ENCODE assay signal across 8 mouse cellular contexts in genomic region chr10:59974786-59975185, GRCm38 (mm10). TPM values are rescaled to one million over a fixed set of nuclear protein-coding genes. Genes with fewer than 3 reads are reported as not detected.
DNase-seq lines count a peak whose midpoint lies in the region; ATAC-seq lines count a peak whose summit lies in the region.

No protein-coding gene starts in this region.

- H3K27ac ChIP-seq in forebrain, embryonic 12.5 days: peak overlapping the region; percentile 71

- peaks cover 48% of the 10 kb centered on the region for H3K4me1 ChIP-seq in forebrain, embryonic 12.5 days

- no peak overlapping the region for H3K4me3 ChIP-seq in forebrain, embryonic 12.5 days (replicated peaks)

- ATAC-seq in forebrain, embryonic 12.5 days (ENCODE audit: low FRiP score): no peak
- peak; percentile 5 for ATAC-seq in inflammation-experienced regulatory T-cells, adult 6 months
- no peak for ATAC-seq in erythroid progenitor cell, adult 5-6 weeks (replicated peaks; ENCODE audit: low FRiP score, poor library complexity, severe bottlenecking)

- no peak overlapping the region for H3K4me2 ChIP-seq in forebrain, embryonic 12.5 days

- 70% methylated on average over 3 of the region's 3 CpGs for WGBS in forebrain, embryonic 12.5 days

- no peaks in the 10 kb centered on the region for H3K9me3 ChIP-seq in forebrain, embryonic 12.5 days

- 0 out of 2 replicates have a peak, but pooled peaks cover 2% of the 10 kb centered on the region for H3K27me3 ChIP-seq in forebrain, embryonic 12.5 days

- peak; percentile 98 for DNase-seq in heart, adult 11 months
- no peak for DNase-seq in heart, adult 8-10 months (ENCODE audit: low spot score)
- peak; percentile 74 for DNase-seq in lung, postnatal 36 days
- DNase-seq in left cerebral cortex, adult 9 months (ENCODE audit: low spot score in 2 of 2): no peak
- DNase-seq in gastrocnemius, postnatal 10 days: no peak

- H3K9ac ChIP-seq in forebrain, embryonic 12.5 days: peak overlapping the region; percentile 14; the same call in 1 of the 2 replicates

- H3K36me3 ChIP-seq in forebrain, embryonic 12.5 days (replicated peaks): no peaks in the 10 kb centered on the region

RNA-seq across cellular contexts. Expression of gene Ddit4, which starts 23.2 kb away (rescaled TPM):
- 10 to 100 TPM; 22.1 to 74.4 (median 55.6) TPM for total RNA-seq in heart, adult 8-10 months (2022)
- polyA plus RNA-seq in forebrain, embryonic 12.5 days (2016; fragmentation: Nextera tagmentation; extraction: Ambion mirVana): 58.9 and 61.6 TPM in 2 replicates
- polyA plus RNA-seq in inflammation-experienced regulatory T-cells, adult 6 months (2017; shearing (Covaris generic)): 10 to 100 TPM; 11.5 to 25.9 (median 14.4) TPM
- 0.72 and 3.8 TPM in 2 replicates for total RNA-seq in erythroid progenitor cell, adult 5-6 weeks (2015; ENCODE audit: low replicate concordance)
- 1.9 TPM in 1 of 2 replicates, not detected in the other for total RNA-seq in erythroid progenitor cell, adult 5-6 weeks (2017; ENCODE audit: low replicate concordance)
- 10 to 100 TPM; 14.2 to 39.1 TPM for total RNA-seq in gastrocnemius, postnatal 10 days (2021)

RNA-seq across cellular contexts. Expression of gene Ascc1, which starts 27.8 kb away (rescaled TPM):
- 10 to 100 TPM; 22.3 to 26.7 (median 24.4) TPM for total RNA-seq in heart, adult 8-10 months (2022)
- 38.5 and 38.6 TPM in 2 replicates for polyA plus RNA-seq in forebrain, embryonic 12.5 days (2016; fragmentation: Nextera tagmentation; extraction: Ambion mirVana)
- 10 to 100 TPM; 33.7 to 57.6 (median 44.3) TPM for polyA plus RNA-seq in inflammation-experienced regulatory T-cells, adult 6 months (2017; shearing (Covaris generic))
- total RNA-seq in erythroid progenitor cell, adult 5-6 weeks (2015; ENCODE audit: low replicate concordance): 11.3 and 21.6 TPM in 2 replicates
- total RNA-seq in erythroid progenitor cell, adult 5-6 weeks (2017; ENCODE audit: low replicate concordance): 9.6 and 22.6 TPM in 2 replicates
- 10 to 100 TPM; 12.4 to 13.5 TPM for total RNA-seq in gastrocnemius, postnatal 10 days (2021)

RNA-seq across cellular contexts. Expression of gene Anapc16, which starts 28.1 kb away (rescaled TPM):
- total RNA-seq in heart, adult 8-10 months (2022): 10 to 100 TPM; 59.0 to 88.1 (median 74.3) TPM
- polyA plus RNA-seq in forebrain, embryonic 12.5 days (2016; fragmentation: Nextera tagmentation; extraction: Ambion mirVana): 100 and 106 TPM in 2 replicates
- 10 to 100 TPM; 89.0 to 99.4 (median 91.1) TPM for polyA plus RNA-seq in inflammation-experienced regulatory T-cells, adult 6 months (2017; shearing (Covaris generic))
- 42.5 and 54.5 TPM in 2 replicates for total RNA-seq in erythroid progenitor cell, adult 5-6 weeks (2015; ENCODE audit: low replicate concordance)
- 34.0 and 36.5 TPM in 2 replicates for total RNA-seq in erythroid progenitor cell, adult 5-6 weeks (2017; ENCODE audit: low replicate concordance)
- total RNA-seq in gastrocnemius, postnatal 10 days (2021): 10 to 100 TPM; 39.7 to 40.1 TPM

Comparison
In these comparisons a context has a peak if more than half of its experiments do, and no peak if none do; other contexts are left out.
1. DNase-seq: peak in heart, adult 11 months (single experiment) and lung, postnatal 36 days (single experiment); none in heart, adult 8-10 months (single experiment), left cerebral cortex, adult 9 months (0 of 2) and gastrocnemius, postnatal 10 days (single experiment).